Mouse (Mus musculus): ENCODE measurements around the gene Ddit4. TPM values are rescaled to one million over a fixed set of nuclear protein-coding genes. Genes with fewer than 3 reads are reported as not detected.

Gene Ddit4
- polyA plus RNA-seq, 1 experiment from 2014 or later = 4.2 TPM

GRCm38 (mm10) chr10:59908776-59909315 is 42.8 kb downstream of the Ddit4 start:
- 0 out of 2 replicates have a peak, but pooled peaks have one; percentile 3 for ATAC-seq (ENCODE audit: low read depth)
- no peak overlapping the region for H3K4me2 ChIP-seq (ENCODE audit: low read depth, low read length)

GRCm38 (mm10) chr10:59907695-59908299 is 43.8 kb downstream of the Ddit4 start:
- no peak overlapping the region for H3K4me3 ChIP-seq (ENCODE audit: low read depth, low read length)
- no peak overlapping the region for H3K9ac ChIP-seq (replicated peaks; ENCODE audit: low read depth, low read length)
- H3K27ac ChIP-seq (ENCODE audit: low read depth, low read length) = no peak overlapping the region; the same call in 1 of the 2 replicates
- no peaks in the 10 kb centered on the region for H3K27me3 ChIP-seq (ENCODE audit: control insufficient read depth, insufficient read depth, low read length)
- no peak for ATAC-seq (ENCODE audit: low read depth)
- 51% methylated on average over 7 of the region's 7 CpGs for WGBS
- no peaks in the 10 kb centered on the region for H3K36me3 ChIP-seq (ENCODE audit: control insufficient read depth, insufficient read depth, low read length)
- H3K4me2 ChIP-seq (ENCODE audit: low read depth, low read length) = no peak overlapping the region
- peaks cover 18% of the 10 kb centered on the region for H3K4me1 ChIP-seq (ENCODE audit: control insufficient read depth, insufficient read depth, low read length)
- H3K9me3 ChIP-seq (ENCODE audit: control insufficient read depth, low read length) = no peaks in the 10 kb centered on the region

More at GRCm38 (mm10) chr10:59908776-59909315, 42.8 kb downstream of the Ddit4 start:
- Histone ChIP-seq H3K9me3 (ENCODE audit: control insufficient read depth, low read length) (no peaks in the 10 kb centered on the region), H3K36me3 (ENCODE audit: control insufficient read depth, insufficient read depth, low read length) (no peaks in the 10 kb centered on the region), H3K9ac (replicated peaks; ENCODE audit: low read depth, low read length) (no peak overlapping the region), H3K27ac (ENCODE audit: low read depth, low read length) (no peak overlapping the region), H3K4me3 (ENCODE audit: low read depth, low read length) (no peak overlapping the region), H3K4me1 (ENCODE audit: control insufficient read depth, insufficient read depth, low read length) (peaks cover 14% of the 10 kb centered on the region), H3K27me3 (ENCODE audit: control insufficient read depth, insufficient read depth, low read length) (no peaks in the 10 kb centered on the region)
- WGBS = 57% methylated on average over 7 of the region's 7 CpGs

- H3K4me3 ChIP-seq (ENCODE audit: low read depth, low read length) = no peak overlapping the region
- H3K27me3 ChIP-seq (ENCODE audit: control insufficient read depth, insufficient read depth, low read length) = no peaks in the 10 kb centered on the region
- H3K9me3 ChIP-seq (ENCODE audit: control insufficient read depth, low read length) = no peaks in the 10 kb centered on the region
- peaks cover 18% of the 10 kb centered on the region for H3K4me1 ChIP-seq (ENCODE audit: control insufficient read depth, insufficient read depth, low read length)
- WGBS = 67% methylated on average over 3 of the region's 3 CpGs
- no peak overlapping the region for H3K9ac ChIP-seq (replicated peaks; ENCODE audit: low read depth, low read length)
- no peak overlapping the region for H3K27ac ChIP-seq (ENCODE audit: low read depth, low read length)
- ATAC-seq (ENCODE audit: low read depth) = no peak
- no peak overlapping the region for H3K4me2 ChIP-seq (ENCODE audit: low read depth, low read length)
- H3K36me3 ChIP-seq (ENCODE audit: control insufficient read depth, insufficient read depth, low read length) = no peaks in the 10 kb centered on the region
Observed at GRCm38 (mm10) chr10:59907080-59907609, 44.5 kb downstream of the Ddit4 start.

- Histone ChIP-seq H3K4me3 (ENCODE audit: low read depth, low read length) (no peak overlapping the region), H3K27me3 (ENCODE audit: control insufficient read depth, insufficient read depth, low read length) (no peaks in the 10 kb centered on the region), H3K9ac (replicated peaks; ENCODE audit: low read depth, low read length) (no peak overlapping the region), H3K27ac (ENCODE audit: low read depth, low read length) (no peak overlapping the region), H3K4me2 (ENCODE audit: low read depth, low read length) (no peak overlapping the region), H3K9me3 (ENCODE audit: control insufficient read depth, low read length) (no peaks in the 10 kb centered on the region), H3K36me3 (ENCODE audit: control insufficient read depth, insufficient read depth, low read length) (no peaks in the 10 kb centered on the region), H3K4me1 (ENCODE audit: control insufficient read depth, insufficient read depth, low read length) (peaks cover 36% of the 10 kb centered on the region)
- ATAC-seq (ENCODE audit: low read depth) = no peak
- WGBS = 59% methylated on average over 7 of the region's 7 CpGs
Observed at GRCm38 (mm10) chr10:59903170-59903569, 48.5 kb downstream of the Ddit4 start.

- Histone ChIP-seq H3K4me3 (ENCODE audit: low read depth, low read length) (no peak overlapping the region), H3K9ac (replicated peaks; ENCODE audit: low read depth, low read length) (no peak overlapping the region; the same call in 1 of the 2 replicates), H3K4me1 (ENCODE audit: control insufficient read depth, insufficient read depth, low read length) (peaks cover 37% of the 10 kb centered on the region), H3K9me3 (ENCODE audit: control insufficient read depth, low read length) (no peaks in the 10 kb centered on the region), H3K4me2 (ENCODE audit: low read depth, low read length) (no peak overlapping the region), H3K27ac (ENCODE audit: low read depth, low read length) (peak overlapping the region; percentile 39; the same call in 1 of the 2 replicates), H3K36me3 (ENCODE audit: control insufficient read depth, insufficient read depth, low read length) (no peaks in the 10 kb centered on the region), H3K27me3 (ENCODE audit: control insufficient read depth, insufficient read depth, low read length) (no peaks in the 10 kb centered on the region)
- no peak for ATAC-seq (ENCODE audit: low read depth)
- WGBS = 65% methylated on average over 8 of the region's 8 CpGs
Observed at GRCm38 (mm10) chr10:59902606-59902990, 49.0 kb downstream of the Ddit4 start.

- ATAC-seq (ENCODE audit: low read depth) = no peak
- peaks cover 37% of the 10 kb centered on the region for H3K4me1 ChIP-seq (ENCODE audit: control insufficient read depth, insufficient read depth, low read length)
- no peaks in the 10 kb centered on the region for H3K27me3 ChIP-seq (ENCODE audit: control insufficient read depth, insufficient read depth, low read length)
- H3K36me3 ChIP-seq (ENCODE audit: control insufficient read depth, insufficient read depth, low read length) = no peaks in the 10 kb centered on the region
- 66% methylated on average over 8 of the region's 8 CpGs for WGBS
- no peak overlapping the region for H3K4me3 ChIP-seq (ENCODE audit: low read depth, low read length)
- H3K4me2 ChIP-seq (ENCODE audit: low read depth, low read length) = no peak overlapping the region
- H3K9me3 ChIP-seq (ENCODE audit: control insufficient read depth, low read length) = no peaks in the 10 kb centered on the region
- H3K9ac ChIP-seq (replicated peaks; ENCODE audit: low read depth, low read length) = no peak overlapping the region; the same call in 1 of the 2 replicates
- peak overlapping the region; percentile 39; the same call in 1 of the 2 replicates for H3K27ac ChIP-seq (ENCODE audit: low read depth, low read length)
Observed at GRCm38 (mm10) chr10:59901986-59902605, 49.5 kb downstream of the Ddit4 start.

GRCm38 (mm10) chr10:59901463-59901862 is 50.2 kb downstream of the Ddit4 start:
- peaks cover 44% of the 10 kb centered on the region for H3K4me1 ChIP-seq (ENCODE audit: control insufficient read depth, insufficient read depth, low read length)
- no peak overlapping the region for H3K4me3 ChIP-seq (ENCODE audit: low read depth, low read length)
- WGBS = 95% methylated on average over 1 of the region's 1 CpGs
- H3K9ac ChIP-seq (replicated peaks; ENCODE audit: low read depth, low read length) = no peak overlapping the region
- no peaks in the 10 kb centered on the region for H3K27me3 ChIP-seq (ENCODE audit: control insufficient read depth, insufficient read depth, low read length)
- ATAC-seq (ENCODE audit: low read depth) = no peak
- H3K36me3 ChIP-seq (ENCODE audit: control insufficient read depth, insufficient read depth, low read length) = peaks cover 5% of the 10 kb centered on the region; the same call in 1 of the 2 replicates
- no peak overlapping the region for H3K4me2 ChIP-seq (ENCODE audit: low read depth, low read length)
- H3K27ac ChIP-seq (ENCODE audit: low read depth, low read length) = no peak overlapping the region
- no peaks in the 10 kb centered on the region for H3K9me3 ChIP-seq (ENCODE audit: control insufficient read depth, low read length)

- Histone ChIP-seq H3K27ac (ENCODE audit: low read depth, low read length) (peak overlapping the region; percentile 94; the same call in 1 of the 2 replicates), H3K36me3 (ENCODE audit: control insufficient read depth, insufficient read depth, low read length) (peaks cover 9% of the 10 kb centered on the region; the same call in 1 of the 2 replicates), H3K9ac (replicated peaks; ENCODE audit: low read depth, low read length) (no peak overlapping the region), H3K4me1 (ENCODE audit: control insufficient read depth, insufficient read depth, low read length) (peaks cover 46% of the 10 kb centered on the region), H3K27me3 (ENCODE audit: control insufficient read depth, insufficient read depth, low read length) (no peaks in the 10 kb centered on the region), H3K4me3 (ENCODE audit: low read depth, low read length) (no peak overlapping the region), H3K4me2 (ENCODE audit: low read depth, low read length) (no peak overlapping the region), H3K9me3 (ENCODE audit: control insufficient read depth, low read length) (no peaks in the 10 kb centered on the region)
- no peak for ATAC-seq (ENCODE audit: low read depth)
- WGBS = 48% methylated on average over 4 of the region's 4 CpGs
Observed at GRCm38 (mm10) chr10:59900939-59901338, 50.7 kb downstream of the Ddit4 start.

GRCm38 (mm10) chr10:59900174-59900435 is 51.5 kb downstream of the Ddit4 start:
- ATAC-seq (ENCODE audit: low read depth) = no peak
- H3K4me3 ChIP-seq (ENCODE audit: low read depth, low read length) = no peak overlapping the region
- peaks cover 46% of the 10 kb centered on the region for H3K4me1 ChIP-seq (ENCODE audit: control insufficient read depth, insufficient read depth, low read length)
- no peaks in the 10 kb centered on the region for H3K9me3 ChIP-seq (ENCODE audit: control insufficient read depth, low read length)
- H3K4me2 ChIP-seq (ENCODE audit: low read depth, low read length) = no peak overlapping the region
- H3K9ac ChIP-seq (replicated peaks; ENCODE audit: low read depth, low read length) = peak overlapping the region; percentile 37; the same call in 1 of the 2 replicates
- H3K36me3 ChIP-seq (ENCODE audit: control insufficient read depth, insufficient read depth, low read length) = peaks cover 16% of the 10 kb centered on the region; the same call in 1 of the 2 replicates
- peak overlapping the region; percentile 94 for H3K27ac ChIP-seq (ENCODE audit: low read depth, low read length)
- H3K27me3 ChIP-seq (ENCODE audit: control insufficient read depth, insufficient read depth, low read length) = no peaks in the 10 kb centered on the region
- WGBS = 32% methylated on average over 4 of the region's 4 CpGs

Data from neural tube, embryonic 14.5 days (tissue).